Mouse (Mus musculus) right cerebral cortex, postnatal 4 days (tissue): ENCODE data around the gene Il1r1.
"Not testable (repeated sequence)": the region's sequence is repeated elsewhere in the genome, so short reads cannot be mapped to it uniquely, and the experiment has no call there.

Experiments
- DNase-seq: peaks from one replicate; pipeline ENCODE4 v3.0.0-alpha.2; 2022

The Il1r1 gene

GRCm38 (mm10) chr1:40272204-40272603 lies 47.3 kb downstream of the Il1r1 start:
- no peak for DNase-seq

- DNase-seq, result no peak
Observed at GRCm38 (mm10) chr1:40273491-40273890, 48.6 kb downstream of the Il1r1 start.

GRCm38 (mm10) chr1:40275285-40276013 lies 50.6 kb downstream of the Il1r1 start:
- DNase-seq, result no peak

GRCm38 (mm10) chr1:40277944-40278343 lies 53.1 kb downstream of the Il1r1 start:
- DNase-seq, result no peak

GRCm38 (mm10) chr1:40278720-40279119 lies 53.8 kb downstream of the Il1r1 start:
- DNase-seq, result no peak

GRCm38 (mm10) chr1:40279182-40279743 lies 54.4 kb downstream of the Il1r1 start:
- no peak for DNase-seq

GRCm38 (mm10) chr1:40281950-40282349 lies 57.1 kb downstream of the Il1r1 start:
- no peak for DNase-seq

- DNase-seq, result no peak
Observed at GRCm38 (mm10) chr1:40282394-40282793, 57.5 kb downstream of the Il1r1 start.

GRCm38 (mm10) chr1:40283995-40284394 lies 59.1 kb downstream of the Il1r1 start:
- no peak for DNase-seq

- no peak for DNase-seq
Observed at GRCm38 (mm10) chr1:40290489-40291255, 65.8 kb downstream of the Il1r1 start.

GRCm38 (mm10) chr1:40292231-40292630 lies 67.4 kb downstream of the Il1r1 start:
- no peak for DNase-seq

- no peak for DNase-seq
Observed at GRCm38 (mm10) chr1:40293891-40294290, 69.0 kb downstream of the Il1r1 start.

GRCm38 (mm10) chr1:40294824-40295223 lies 69.9 kb downstream of the Il1r1 start:
- DNase-seq, result no peak

GRCm38 (mm10) chr1:40298053-40298452 lies 73.2 kb downstream of the Il1r1 start:
- no peak for DNase-seq

GRCm38 (mm10) chr1:40303179-40303866 lies 78.4 kb downstream of the Il1r1 start:
- DNase-seq, result no peak

GRCm38 (mm10) chr1:40304321-40304720 lies 79.4 kb downstream of the Il1r1 start:
- DNase-seq, result not testable (repeated sequence)

- DNase-seq, result no peak
Observed at GRCm38 (mm10) chr1:40306111-40306510, 81.2 kb downstream of the Il1r1 start.

GRCm38 (mm10) chr1:40311123-40311522 lies 86.2 kb downstream of the Il1r1 start:
- DNase-seq, result no peak

- no peak for DNase-seq
Observed at GRCm38 (mm10) chr1:40311625-40312024, 86.7 kb downstream of the Il1r1 start.

- no peak for DNase-seq
Observed at GRCm38 (mm10) chr1:40314016-40314415, 89.1 kb downstream of the Il1r1 start.

GRCm38 (mm10) chr1:40317657-40318056 lies 92.8 kb downstream of the Il1r1 start:
- no peak for DNase-seq

GRCm38 (mm10) chr1:40321824-40322223 lies 96.9 kb downstream of the Il1r1 start:
- DNase-seq, result no peak

GRCm38 (mm10) chr1:40322543-40322942 lies 97.7 kb downstream of the Il1r1 start:
- no peak for DNase-seq
